8 mouse cellular contexts compared by ENCODE assay signal in the genomic region with DNA sequence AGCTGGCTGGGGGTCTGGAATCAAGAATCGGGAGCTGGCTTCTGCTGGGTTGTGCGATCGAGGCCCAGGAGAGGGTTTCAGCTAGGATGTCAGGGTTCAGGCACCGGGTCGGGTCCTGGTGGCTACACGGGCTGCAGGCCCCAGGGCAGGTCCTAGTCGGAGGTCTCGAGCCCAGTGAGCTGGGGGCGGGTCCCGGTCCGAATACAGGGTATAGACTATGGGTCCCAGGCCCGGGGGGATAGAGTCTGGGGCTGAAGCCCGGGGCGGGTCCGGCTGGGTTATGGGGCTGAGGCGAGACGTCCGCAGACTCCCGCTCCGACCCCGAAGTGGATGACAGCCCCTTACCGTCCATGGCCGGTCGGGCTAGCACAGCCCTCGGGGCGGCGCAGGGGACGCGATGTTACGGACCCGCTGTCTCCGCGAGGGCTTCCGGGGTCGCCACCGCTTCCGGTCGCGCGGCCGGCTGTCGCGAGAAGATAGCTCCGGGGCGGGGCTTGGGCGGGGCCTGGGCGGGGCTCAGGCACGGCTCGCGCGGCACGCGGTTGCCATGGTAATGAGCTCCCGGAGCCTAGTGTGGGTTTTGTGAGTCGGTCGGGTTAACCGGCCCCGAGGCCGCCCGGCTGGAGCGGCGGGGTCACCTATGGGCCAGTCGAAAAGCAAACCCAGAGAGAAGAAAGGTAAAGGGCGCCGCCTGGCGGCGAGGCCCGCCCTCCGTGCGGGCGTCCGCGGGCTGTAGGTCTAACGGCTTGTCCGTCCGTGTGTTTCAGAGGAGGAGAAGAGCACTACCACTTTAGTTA. TPM values are rescaled to one million over a fixed set of nuclear protein-coding genes. Genes with fewer than 3 reads are reported as not detected.
DNase-seq lines count a peak whose midpoint lies in the region; ATAC-seq lines count a peak whose summit lies in the region.

Chmp1a (minus strand) TSS at position 443 of the 797 bp plus-strand sequence.
Spata33 (plus strand) TSS at position 512 of the 797 bp plus-strand sequence.

- peak; percentile 93 for ATAC-seq in CD4-positive, CD25-positive, alpha-beta regulatory T cell, adult 4 months
- ATAC-seq in heart, embryonic 12.5 days (ENCODE audit: insufficient number of reproducible peaks, low FRiP score) = peak; percentile 95
- peak; percentile 97 for ATAC-seq in kidney, embryonic 16.5 days (ENCODE audit: low FRiP score, low TSS enrichment)
- ATAC-seq in liver, embryonic 13.5 days (ENCODE audit: low read depth) = peak; percentile 89
- ATAC-seq in stomach, embryonic 14.5 days (ENCODE audit: insufficient number of reproducible peaks, insufficient read depth, low FRiP score, low read depth) = peak; percentile 95

- H3K4me1 ChIP-seq in erythroblast, embryonic 14.5 days (ENCODE audit: control insufficient read depth) = peaks cover 31% of the 10 kb centered on the region
- H3K4me1 ChIP-seq in heart, embryonic 12.5 days (replicated peaks) = peaks cover 24% of the 10 kb centered on the region
- peaks cover 19% of the 10 kb centered on the region for H3K4me1 ChIP-seq in kidney, embryonic 16.5 days (ENCODE audit: insufficient read depth, low read length)
- peaks cover 22% of the 10 kb centered on the region for H3K4me1 ChIP-seq in liver, embryonic 13.5 days (replicated peaks)
- H3K4me1 ChIP-seq in stomach, embryonic 14.5 days (ENCODE audit: control insufficient read depth, insufficient read depth, low read length) = peaks cover 10% of the 10 kb centered on the region

- H3K9ac ChIP-seq in heart, embryonic 12.5 days = peak within 1 kb of the TSS; percentile 98
- peak within 1 kb of the TSS; percentile 97 for H3K9ac ChIP-seq in kidney, embryonic 16.5 days (replicated peaks; ENCODE audit: low read length)
- peak within 1 kb of the TSS; percentile 98 for H3K9ac ChIP-seq in liver, embryonic 13.5 days
- H3K9ac ChIP-seq in stomach, embryonic 14.5 days (replicated peaks; ENCODE audit: low read depth, low read length) = peak within 1 kb of the TSS; percentile 95

- no peaks in the 10 kb centered on the region for H3K9me3 ChIP-seq in erythroblast, embryonic 14.5 days (ENCODE audit: control insufficient read depth, low read length)
- no peaks in the 10 kb centered on the region for H3K9me3 ChIP-seq in heart, embryonic 12.5 days (replicated peaks)
- no peaks in the 10 kb centered on the region for H3K9me3 ChIP-seq in kidney, embryonic 16.5 days (ENCODE audit: low read length)
- no peaks in the 10 kb centered on the region for H3K9me3 ChIP-seq in liver, embryonic 13.5 days (replicated peaks)
- H3K9me3 ChIP-seq in stomach, embryonic 14.5 days (ENCODE audit: control insufficient read depth, low read depth, low read length) = no peaks in the 10 kb centered on the region

- H3K36me3 ChIP-seq in erythroblast, embryonic 14.5 days (ENCODE audit: control insufficient read depth) = peaks cover 36% of the 10 kb centered on the region
- H3K36me3 ChIP-seq in heart, embryonic 12.5 days = peaks cover 31% of the 10 kb centered on the region
- peaks cover 15% of the 10 kb centered on the region for H3K36me3 ChIP-seq in kidney, embryonic 16.5 days (ENCODE audit: insufficient read depth, low read length)
- peaks cover 32% of the 10 kb centered on the region for H3K36me3 ChIP-seq in liver, embryonic 13.5 days
- H3K36me3 ChIP-seq in stomach, embryonic 14.5 days (ENCODE audit: control insufficient read depth, insufficient read depth, low read length) = peaks cover 16% of the 10 kb centered on the region

- peak; percentile 78 for DNase-seq in brain, embryonic 18.5 days (ENCODE audit: low read depth, low spot score)
- peak; percentile 84 for DNase-seq in liver, embryonic 13.5 days
- DNase-seq in natural killer cell, adult 2 months (ENCODE audit: low spot score in 2 of 2) = peak; percentile 89 to 90

- H3K27me3 ChIP-seq in erythroblast, embryonic 14.5 days (ENCODE audit: control insufficient read depth) = peaks cover 17% of the 10 kb centered on the region
- H3K27me3 ChIP-seq in heart, embryonic 12.5 days (replicated peaks) = no peaks in the 10 kb centered on the region
- no peaks in the 10 kb centered on the region for H3K27me3 ChIP-seq in kidney, embryonic 16.5 days (ENCODE audit: insufficient read depth, low read length)
- peaks cover 3% of the 10 kb centered on the region; the same call in 1 of the 2 replicates for H3K27me3 ChIP-seq in liver, embryonic 13.5 days
- H3K27me3 ChIP-seq in stomach, embryonic 14.5 days (ENCODE audit: control insufficient read depth, insufficient read depth, low read length) = no peaks in the 10 kb centered on the region

- H3K4me2 ChIP-seq in heart, embryonic 12.5 days = peak within 1 kb of the TSS; percentile 92
- H3K4me2 ChIP-seq in kidney, embryonic 16.5 days (replicated peaks; ENCODE audit: low read depth, low read length) = peak within 1 kb of the TSS; percentile 94
- peak within 1 kb of the TSS; percentile 96 for H3K4me2 ChIP-seq in liver, embryonic 13.5 days
- peak within 1 kb of the TSS; percentile 89 for H3K4me2 ChIP-seq in stomach, embryonic 14.5 days (replicated peaks; ENCODE audit: low read depth, low read length)

- peak within 1 kb of the TSS; percentile 83 for H3K4me3 ChIP-seq in erythroblast, embryonic 14.5 days (replicated peaks)
- H3K4me3 ChIP-seq in heart, embryonic 12.5 days = peak within 1 kb of the TSS; percentile 98
- peak within 1 kb of the TSS; percentile 69 for H3K4me3 ChIP-seq in kidney, embryonic 16.5 days (ENCODE audit: low read length)
- peak within 1 kb of the TSS; percentile 99 for H3K4me3 ChIP-seq in liver, embryonic 13.5 days (replicated peaks)
- peak within 1 kb of the TSS; percentile 96 for H3K4me3 ChIP-seq in stomach, embryonic 14.5 days (ENCODE audit: low read depth, low read length)

- H3K27ac ChIP-seq in heart, embryonic 12.5 days (ENCODE audit: poor library complexity, severe bottlenecking) = peak within 1 kb of the TSS; percentile 36; the same call in 1 of the 2 replicates
- peak within 1 kb of the TSS; percentile 80 for H3K27ac ChIP-seq in kidney, embryonic 16.5 days (ENCODE audit: low read length)
- H3K27ac ChIP-seq in liver, embryonic 13.5 days = peak within 1 kb of the TSS; percentile 87
- peak within 1 kb of the TSS; percentile 39; the same call in 1 of the 2 replicates for H3K27ac ChIP-seq in stomach, embryonic 14.5 days (ENCODE audit: low read length)

- WGBS in heart, embryonic 12.5 days = under 1% methylated on average over 73 of the region's 76 CpGs
- WGBS in kidney, embryonic 16.5 days = under 1% methylated on average over 75 of the region's 76 CpGs
- WGBS in liver, embryonic 13.5 days (ENCODE audit: insufficient replicate concordance) = 1% methylated on average over 76 of the region's 76 CpGs
- WGBS in stomach, embryonic 14.5 days = under 1% methylated on average over 71 of the region's 76 CpGs

RNA-seq across cellular contexts. Expression of gene Chmp1a, which starts in this region (rescaled TPM):
- polyA plus RNA-seq in CD4-positive, CD25-positive, alpha-beta regulatory T cell, adult 4 months (2017; shearing (Covaris generic)) = 100 to 1,000 TPM; 157 to 276 TPM
- 2.7 and 3.1 TPM in 2 replicates for polyA plus RNA-seq in erythroblast, embryonic 14.5 days (2012)
- 97.9 and 102 TPM in 2 replicates for polyA plus RNA-seq in heart, embryonic 12.5 days (2016; fragmentation: Nextera tagmentation; extraction: Ambion mirVana)
- 138 and 147 TPM in 2 replicates for polyA plus RNA-seq in kidney, embryonic 16.5 days (2015; fragmentation: Nextera tagmentation; extraction: Ambion mirVana)
- polyA plus RNA-seq in liver, embryonic 13.5 days (2015; fragmentation: Nextera tagmentation; extraction: Ambion mirVana) = 74.6 and 77.5 TPM in 2 replicates
- 90.6 and 106 TPM in 2 replicates for polyA plus RNA-seq in stomach, embryonic 14.5 days (2014; fragmentation: Nextera tagmentation; extraction: Ambion mirVana)

RNA-seq across cellular contexts. Expression of gene Spata33, which starts in this region (rescaled TPM):
- not detected for polyA plus RNA-seq in CD4-positive, CD25-positive, alpha-beta regulatory T cell, adult 4 months (2017; shearing (Covaris generic))
- 0.17 TPM in 1 of 2 replicates, not detected in the other for polyA plus RNA-seq in erythroblast, embryonic 14.5 days (2012)
- polyA plus RNA-seq in heart, embryonic 12.5 days (2016; fragmentation: Nextera tagmentation; extraction: Ambion mirVana) = 3.4 and 4.2 TPM in 2 replicates
- 5.2 and 7.4 TPM in 2 replicates for polyA plus RNA-seq in kidney, embryonic 16.5 days (2015; fragmentation: Nextera tagmentation; extraction: Ambion mirVana)
- polyA plus RNA-seq in liver, embryonic 13.5 days (2015; fragmentation: Nextera tagmentation; extraction: Ambion mirVana) = 0.37 and 0.43 TPM in 2 replicates
- polyA plus RNA-seq in stomach, embryonic 14.5 days (2014; fragmentation: Nextera tagmentation; extraction: Ambion mirVana) = 4.1 and 5.7 TPM in 2 replicates

Comparison
In these comparisons a context has a peak if more than half of its experiments do, and no peak if none do; other contexts are left out.
1. Peak in every context shown above with its lines: DNase-seq, ATAC-seq, H3K4me3 ChIP-seq and H3K27ac ChIP-seq.
2. RNA of gene Chmp1a (polyA plus RNA-seq): 157 to 276 TPM in CD4-positive, CD25-positive, alpha-beta regulatory T cell, adult 4 months, 138 to 147 TPM in kidney, embryonic 16.5 days, 97.9 to 102 TPM in heart, embryonic 12.5 days, 90.6 to 106 TPM in stomach, embryonic 14.5 days and 74.6 to 77.5 TPM in liver, embryonic 13.5 days; 2.7 to 3.1 TPM in erythroblast, embryonic 14.5 days; every median in the first group is over 10 times any median in the second.
3. H3K27ac ChIP-seq: peak in every context shown above with its lines; median percentile 87 in liver, embryonic 13.5 days; 80 in kidney, embryonic 16.5 days; 39 in stomach, embryonic 14.5 days; 36 in heart, embryonic 12.5 days.